In genomic region chr9:43265194-43265593, GRCm38 (mm10) we compare ENCODE assay signal across 18 mouse cellular contexts. TPM values are rescaled to one million over a fixed set of nuclear protein-coding genes. Genes with fewer than 3 reads are reported as not detected.
DNase-seq lines count a peak whose midpoint lies in the region; ATAC-seq and TF ChIP-seq lines count a peak whose summit lies in the region.
"Had no signal": no experiment of that assay in that cellular context is flagged by ENCODE, and none has a peak within 500 bp of the region (broad histone marks: within the 10 kb centered on the region; RNA-seq: fewer than 3 reads in every experiment).

No protein-coding gene starts in this region.

- ATAC-seq in midbrain, embryonic 11.5 days (ENCODE audit: low FRiP score), result no peak
- ATAC-seq in intestine, embryonic 16.5 days, result no peak
- ATAC-seq in erythroid progenitor cell, adult 5-6 weeks (replicated peaks; ENCODE audit: low FRiP score, poor library complexity, severe bottlenecking), result no peak

- no peak overlapping the region for H3K4me3 ChIP-seq in kidney, adult 2 months (ENCODE audit: insufficient read depth, low read depth, low read length)
- H3K4me3 ChIP-seq in midbrain, embryonic 10.5 days, result no peak overlapping the region
- no peak overlapping the region for H3K4me3 ChIP-seq in midbrain, embryonic 11.5 days (ENCODE audit: low read depth, low read length)
- H3K4me3 ChIP-seq in intestine, embryonic 16.5 days (ENCODE audit: low read length), result no peak overlapping the region
- H3K4me3 ChIP-seq: liver, embryonic 15.5 days had no signal

- no peak overlapping the region for H3K4me2 ChIP-seq in midbrain, embryonic 11.5 days
- 0 out of 2 replicates have a peak overlapping the region, but pooled peaks have one; percentile 3 for H3K4me2 ChIP-seq in intestine, embryonic 16.5 days (ENCODE audit: low read depth, low read length)
- H3K4me2 ChIP-seq: heart, embryonic 11.5 days; hindbrain, embryonic 14.5 days; liver, embryonic 15.5 days had no signal

- H3K9me3 ChIP-seq in midbrain, embryonic 10.5 days (replicated peaks), result peaks cover 9% of the 10 kb centered on the region; the same call in 1 of the 2 replicates
- no peaks in the 10 kb centered on the region for H3K9me3 ChIP-seq in midbrain, embryonic 11.5 days (ENCODE audit: control insufficient read depth, low read length)
- no peaks in the 10 kb centered on the region for H3K9me3 ChIP-seq in intestine, embryonic 16.5 days (ENCODE audit: control insufficient read depth, low read length)
- H3K9me3 ChIP-seq: liver, embryonic 15.5 days had no signal

- H3K9ac ChIP-seq in midbrain, embryonic 11.5 days (ENCODE audit: low read length), result no peak overlapping the region
- no peak overlapping the region for H3K9ac ChIP-seq in intestine, embryonic 16.5 days (ENCODE audit: low read depth, low read length)
- H3K9ac ChIP-seq: hindbrain, embryonic 14.5 days; liver, embryonic 15.5 days had no signal

- peaks cover 31% of the 10 kb centered on the region for H3K4me1 ChIP-seq in kidney, adult 2 months (ENCODE audit: control insufficient read depth, insufficient read depth, low read length)
- H3K4me1 ChIP-seq in midbrain, embryonic 10.5 days, result peaks cover 59% of the 10 kb centered on the region
- H3K4me1 ChIP-seq in midbrain, embryonic 11.5 days (ENCODE audit: control insufficient read depth, insufficient read depth, low read length), result peaks cover 11% of the 10 kb centered on the region
- peaks cover 42% of the 10 kb centered on the region for H3K4me1 ChIP-seq in intestine, embryonic 16.5 days (ENCODE audit: control insufficient read depth, insufficient read depth, low read length)

- no peak for TF ChIP-seq POLR2A in kidney, adult 2 months (IDR thresholded peaks at IDR 0.05; ENCODE audit: low read depth, low read length)

- no peak for DNase-seq in kidney, adult 2 months
- no peak for DNase-seq in kidney, postnatal 25 days
- DNase-seq in midbrain, embryonic 10.5 days (ENCODE audit: low spot score), result no peak
- DNase-seq in midbrain, embryonic 11.5 days (ENCODE audit: low spot score, missing footprints), result no peak
- no peak for DNase-seq in urinary bladder, adult 18-20 months (ENCODE audit: low spot score in 2 of 2)
- DNase-seq: cerebellum, adult 8-10 months; embryo, embryonic 11 days; kidney, adult 9 months; midbrain, embryonic 14.5 days; thymus, postnatal 14 days had no signal

- peak overlapping the region; percentile 45 for H3K27ac ChIP-seq in kidney, adult 2 months (ENCODE audit: insufficient read depth, low read depth, low read length)
- H3K27ac ChIP-seq in midbrain, embryonic 10.5 days (replicated peaks), result 0 out of 2 replicates have a peak overlapping the region, but pooled peaks have one; percentile 34
- no peak overlapping the region for H3K27ac ChIP-seq in midbrain, embryonic 11.5 days (ENCODE audit: low read depth, low read length)
- H3K27ac ChIP-seq in intestine, embryonic 16.5 days (ENCODE audit: low read length), result no peak overlapping the region
- H3K27ac ChIP-seq: hindbrain, embryonic 14.5 days had no signal

- H3K27me3 ChIP-seq in kidney, adult 2 months (replicated peaks; ENCODE audit: control insufficient read depth, insufficient read depth, low read length), result no peaks in the 10 kb centered on the region
- H3K27me3 ChIP-seq in midbrain, embryonic 10.5 days (ENCODE audit: low read depth, poor library complexity, severe bottlenecking), result peaks cover 48% of the 10 kb centered on the region
- H3K27me3 ChIP-seq in midbrain, embryonic 11.5 days (ENCODE audit: control insufficient read depth, insufficient read depth, low read length), result peaks cover 8% of the 10 kb centered on the region
- no peaks in the 10 kb centered on the region; the same call in 1 of the 2 replicates for H3K27me3 ChIP-seq in intestine, embryonic 16.5 days (replicated peaks; ENCODE audit: control insufficient read depth, insufficient read depth, low read length)

- no peaks in the 10 kb centered on the region for H3K36me3 ChIP-seq in kidney, adult 2 months (ENCODE audit: control insufficient read depth, insufficient read depth, low read length)
- no peaks in the 10 kb centered on the region for H3K36me3 ChIP-seq in midbrain, embryonic 10.5 days
- no peaks in the 10 kb centered on the region for H3K36me3 ChIP-seq in midbrain, embryonic 11.5 days (ENCODE audit: control insufficient read depth, insufficient read depth, low read length)
- no peaks in the 10 kb centered on the region for H3K36me3 ChIP-seq in intestine, embryonic 16.5 days (ENCODE audit: control insufficient read depth, insufficient read depth, low read length)
- H3K36me3 ChIP-seq: liver, embryonic 15.5 days had no signal

- no peak for TF ChIP-seq CTCF in kidney, adult 2 months (conservative IDR thresholded peaks at IDR 0.05; ENCODE audit: insufficient read depth, insufficient read length, low read depth, low read length)

- WGBS in kidney, adult 2 months, result 62% methylated on average over 9 of the region's 9 CpGs
- 61% methylated on average over 9 of the region's 9 CpGs for WGBS in midbrain, embryonic 10.5 days
- 61% methylated on average over 9 of the region's 9 CpGs for WGBS in midbrain, embryonic 11.5 days
- 65% methylated on average over 9 of the region's 9 CpGs for WGBS in intestine, embryonic 16.5 days

RNA-seq across cellular contexts. Expression of gene Oaf, which starts 25.5 kb away (rescaled TPM):
- 60.8 and 61.1 TPM in 2 replicates for polyA plus RNA-seq in kidney, adult 2 months (2012; rRNA removed)
- 32.0 and 36.5 TPM in 2 replicates for polyA plus RNA-seq in midbrain, embryonic 10.5 days (2016; fragmentation: Nextera tagmentation; extraction: Ambion mirVana)
- 26.4 and 28.6 TPM in 2 replicates for polyA plus RNA-seq in midbrain, embryonic 11.5 days (2014; fragmentation: Nextera tagmentation; extraction: Ambion mirVana)
- 11.8 and 44.1 TPM in 2 replicates for polyA plus RNA-seq in intestine, embryonic 16.5 days (2015; fragmentation: Nextera tagmentation; extraction: Ambion mirVana)
- 8.3 and 38.6 TPM in 2 replicates for total RNA-seq in erythroid progenitor cell, adult 5-6 weeks (2015; ENCODE audit: low replicate concordance)
- total RNA-seq in erythroid progenitor cell, adult 5-6 weeks (2017; ENCODE audit: low replicate concordance), result 5.1 and 14.5 TPM in 2 replicates

RNA-seq across cellular contexts. Expression of gene Trim29, which starts 45.5 kb away (rescaled TPM):
- 0.74 and 1.4 TPM in 2 replicates for polyA plus RNA-seq in kidney, adult 2 months (2012; rRNA removed)
- 0.94 and 0.98 TPM in 2 replicates for polyA plus RNA-seq in midbrain, embryonic 10.5 days (2016; fragmentation: Nextera tagmentation; extraction: Ambion mirVana)
- polyA plus RNA-seq in midbrain, embryonic 11.5 days (2014; fragmentation: Nextera tagmentation; extraction: Ambion mirVana), result 0.57 and 0.75 TPM in 2 replicates
- polyA plus RNA-seq in intestine, embryonic 16.5 days (2015; fragmentation: Nextera tagmentation; extraction: Ambion mirVana), result 0.87 and 1.0 TPM in 2 replicates
- total RNA-seq in erythroid progenitor cell, adult 5-6 weeks (2015; ENCODE audit: low replicate concordance), result not detected in 2 replicates
- not detected in 2 replicates for total RNA-seq in erythroid progenitor cell, adult 5-6 weeks (2017; ENCODE audit: low replicate concordance)
- total RNA-seq: gastrocnemius, adult 8-10 months had no signal
- polyA plus RNA-seq: hindbrain, embryonic 14.5 days; midbrain, embryonic 14.5 days had no signal

RNA-seq across cellular contexts. Expression of gene Pou2f3, which starts 55.0 kb away (rescaled TPM):
- 0.14 and 0.22 TPM in 2 replicates for polyA plus RNA-seq in kidney, adult 2 months (2012; rRNA removed)
- not detected in 2 replicates for polyA plus RNA-seq in midbrain, embryonic 10.5 days (2016; fragmentation: Nextera tagmentation; extraction: Ambion mirVana)
- not detected in 2 replicates for polyA plus RNA-seq in midbrain, embryonic 11.5 days (2014; fragmentation: Nextera tagmentation; extraction: Ambion mirVana)
- 0.24 and 0.34 TPM in 2 replicates for polyA plus RNA-seq in intestine, embryonic 16.5 days (2015; fragmentation: Nextera tagmentation; extraction: Ambion mirVana)
- not detected in 2 replicates for total RNA-seq in erythroid progenitor cell, adult 5-6 weeks (2015; ENCODE audit: low replicate concordance)
- not detected in 2 replicates for total RNA-seq in erythroid progenitor cell, adult 5-6 weeks (2017; ENCODE audit: low replicate concordance)
- total RNA-seq: gastrocnemius, adult 8-10 months had no signal
- polyA plus RNA-seq: forebrain, embryonic 11.5 days; heart, embryonic 11.5 days; hindbrain, embryonic 14.5 days; liver, embryonic 15.5 days; midbrain, embryonic 14.5 days; neural tube, embryonic 11.5 days had no signal

Comparison
In these comparisons a context has a peak if more than half of its experiments do, and no peak if none do; other contexts are left out.
1. H3K27ac ChIP-seq: peak in kidney, adult 2 months (single experiment) and midbrain, embryonic 10.5 days (single experiment); none in midbrain, embryonic 11.5 days (single experiment) and intestine, embryonic 16.5 days (single experiment).